Mouse (Mus musculus): Measurements from ENCODE around the gene Pofut2. TPM values are rescaled to one million over a fixed set of nuclear protein-coding genes. Genes with fewer than 3 reads are reported as not detected.

Gene Pofut2
- polyA plus RNA-seq, 1 experiment from 2014 or later, result 66.8 TPM

DNA sequence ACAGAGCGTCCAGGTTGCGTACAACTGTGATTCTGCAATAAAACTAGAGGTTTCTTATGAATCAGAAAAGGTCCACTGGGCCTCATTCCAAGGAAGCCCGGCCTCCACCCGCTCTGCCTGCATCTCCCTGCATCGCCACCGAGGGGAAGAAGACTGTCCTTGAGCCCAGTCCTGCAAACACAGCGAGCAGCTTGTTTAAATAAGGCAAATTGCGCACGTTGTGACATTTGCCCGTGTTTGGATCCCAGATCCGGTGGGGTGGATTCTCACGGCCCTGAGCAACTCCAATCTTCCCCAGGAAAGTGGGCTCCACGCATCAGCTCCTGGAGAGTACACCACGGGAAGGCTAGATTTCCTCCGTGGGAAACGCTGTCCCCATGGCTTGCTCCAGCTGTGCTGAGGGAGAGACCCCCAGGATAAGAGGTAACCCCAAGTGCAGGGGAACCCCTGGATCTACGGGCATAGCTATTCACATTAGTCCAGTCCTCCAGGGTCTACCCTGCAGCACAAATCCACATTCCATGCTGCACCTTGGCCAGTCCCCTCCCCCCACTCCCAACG lies 7.7 kb upstream of the Pofut2 start:
- Histone ChIP-seq H3K9ac (ENCODE audit: low read depth, low read length) (no peak overlapping the region), H3K36me3 (ENCODE audit: control insufficient read depth, insufficient read depth, low read length) (no peaks in the 10 kb centered on the region), H3K27ac (ENCODE audit: low read depth, low read length) (no peak overlapping the region), H3K4me2 (peak overlapping the region; percentile 25), H3K4me3 (ENCODE audit: low read depth, low read length) (no peak overlapping the region), H3K27me3 (replicated peaks; ENCODE audit: control insufficient read depth, insufficient read depth, low read length) (no peaks in the 10 kb centered on the region), H3K4me1 (replicated peaks; ENCODE audit: control insufficient read depth, insufficient read depth, low read length) (peaks cover 21% of the 10 kb centered on the region), H3K9me3 (ENCODE audit: control insufficient read depth, low read length) (no peaks in the 10 kb centered on the region)
- no peak for ATAC-seq (replicated peaks; ENCODE audit: low FRiP score)
- no peak for DNase-seq (ENCODE audit: low spot score)
- WGBS, result 66% methylated on average over 18 of the region's 18 CpGs

DNA sequence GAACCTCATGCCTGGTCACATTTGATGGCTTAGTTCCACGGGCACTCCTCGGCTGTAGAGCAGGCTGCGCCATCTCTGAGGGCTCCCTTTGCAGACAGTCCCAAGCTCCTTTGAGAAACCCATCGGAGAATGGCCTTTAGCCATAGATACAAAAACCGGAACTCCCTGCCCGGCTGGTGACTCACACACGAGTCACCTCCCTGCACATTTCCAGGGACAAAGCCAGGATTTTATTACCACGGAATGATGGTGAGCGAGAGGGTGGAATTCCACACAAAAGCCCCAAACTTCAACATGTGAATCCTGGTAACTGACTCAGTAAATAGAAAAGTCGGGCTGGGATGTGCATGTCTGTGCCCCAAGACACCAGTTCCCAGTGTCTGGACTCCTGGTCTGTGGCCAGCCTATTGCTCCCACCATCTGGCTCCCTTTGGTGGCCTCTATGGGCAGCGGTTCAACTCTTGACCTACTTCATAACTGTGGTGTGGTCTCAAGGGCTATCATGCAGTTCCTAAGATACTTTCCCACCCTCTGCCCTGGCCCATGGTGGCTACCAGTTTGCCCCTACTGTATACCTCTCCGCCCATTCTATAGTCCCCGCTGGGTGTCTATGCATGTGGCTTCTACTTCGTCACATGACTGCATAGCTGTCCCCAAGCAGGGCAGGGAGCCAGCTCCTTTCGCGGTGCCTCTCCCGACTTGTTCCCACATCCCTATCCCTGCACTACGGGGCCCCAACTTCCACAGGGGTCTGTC lies 7.1 kb upstream of the Pofut2 start:
- Histone ChIP-seq H3K9me3 (ENCODE audit: control insufficient read depth, low read length) (no peaks in the 10 kb centered on the region), H3K4me2 (peak overlapping the region; percentile 25), H3K27me3 (replicated peaks; ENCODE audit: control insufficient read depth, insufficient read depth, low read length) (no peaks in the 10 kb centered on the region), H3K4me3 (ENCODE audit: low read depth, low read length) (no peak overlapping the region), H3K27ac (ENCODE audit: low read depth, low read length) (peak overlapping the region; percentile 38; the same call in 1 of the 2 replicates), H3K9ac (ENCODE audit: low read depth, low read length) (peak overlapping the region; percentile 34; the same call in 1 of the 2 replicates), H3K4me1 (replicated peaks; ENCODE audit: control insufficient read depth, insufficient read depth, low read length) (peaks cover 21% of the 10 kb centered on the region), H3K36me3 (ENCODE audit: control insufficient read depth, insufficient read depth, low read length) (no peaks in the 10 kb centered on the region)
- no peak for DNase-seq (ENCODE audit: low spot score)
- no peak for ATAC-seq (replicated peaks; ENCODE audit: low FRiP score)
- 71% methylated on average over 18 of the region's 18 CpGs for WGBS

DNA sequence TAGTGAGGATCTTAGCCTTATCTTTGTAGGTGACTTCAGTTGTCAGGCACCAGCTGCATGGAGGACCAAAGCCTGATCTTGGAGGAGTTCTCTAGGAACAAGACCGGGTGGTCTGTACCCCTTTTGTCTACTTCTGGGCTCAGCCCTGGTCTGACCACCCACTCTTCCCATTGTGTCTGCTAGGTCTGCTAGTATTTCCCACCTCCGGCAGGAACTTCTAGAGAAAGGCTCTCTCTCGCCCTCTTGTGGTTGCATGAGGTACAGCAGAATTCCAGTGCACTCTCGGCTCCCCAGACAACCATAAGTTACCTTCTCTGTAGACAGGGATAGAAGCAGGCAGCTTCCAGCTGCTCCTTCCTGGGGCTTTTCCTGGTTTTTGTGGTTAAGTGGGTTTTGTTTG lies 6.2 kb upstream of the Pofut2 start:
- H3K36me3 ChIP-seq (ENCODE audit: control insufficient read depth, insufficient read depth, low read length), result no peaks in the 10 kb centered on the region
- H3K27ac ChIP-seq (ENCODE audit: low read depth, low read length), result peak overlapping the region; percentile 38; the same call in 1 of the 2 replicates
- no peak overlapping the region for H3K4me2 ChIP-seq
- ATAC-seq (replicated peaks; ENCODE audit: low FRiP score) (peak; percentile 38; the same call in 1 of the 2 replicates), DNase-seq (ENCODE audit: low spot score) (peak; percentile 71)
- H3K9ac ChIP-seq (ENCODE audit: low read depth, low read length), result peak overlapping the region; percentile 34
- no peaks in the 10 kb centered on the region for H3K9me3 ChIP-seq (ENCODE audit: control insufficient read depth, low read length)
- WGBS, result under 1% methylated on average over 4 of the region's 4 CpGs
- no peaks in the 10 kb centered on the region for H3K27me3 ChIP-seq (replicated peaks; ENCODE audit: control insufficient read depth, insufficient read depth, low read length)
- H3K4me1 ChIP-seq (replicated peaks; ENCODE audit: control insufficient read depth, insufficient read depth, low read length), result peaks cover 21% of the 10 kb centered on the region
- H3K4me3 ChIP-seq (ENCODE audit: low read depth, low read length), result no peak overlapping the region

DNA sequence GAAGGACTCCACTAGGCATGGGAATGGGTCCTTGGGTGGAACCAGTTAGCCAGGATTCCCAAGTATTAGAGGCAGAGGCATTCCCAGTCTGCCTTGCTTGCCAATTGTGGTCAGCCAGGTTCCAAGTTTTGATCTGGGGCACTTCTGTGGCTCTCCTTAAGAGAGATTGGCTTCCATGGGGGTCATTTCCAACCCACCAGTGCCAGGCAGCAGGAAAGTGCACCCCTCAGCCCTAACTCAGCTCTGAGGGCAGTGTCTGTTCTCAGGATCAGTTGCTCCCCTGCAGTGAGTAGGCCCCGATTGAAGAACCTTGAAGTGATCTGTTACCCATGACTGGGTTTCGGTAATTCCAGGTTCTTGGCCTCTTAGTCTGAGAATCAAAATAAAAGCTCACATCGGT lies 3.8 kb upstream of the Pofut2 start:
- 86% methylated on average over 3 of the region's 3 CpGs for WGBS
- no peak for DNase-seq (ENCODE audit: low spot score)

DNA sequence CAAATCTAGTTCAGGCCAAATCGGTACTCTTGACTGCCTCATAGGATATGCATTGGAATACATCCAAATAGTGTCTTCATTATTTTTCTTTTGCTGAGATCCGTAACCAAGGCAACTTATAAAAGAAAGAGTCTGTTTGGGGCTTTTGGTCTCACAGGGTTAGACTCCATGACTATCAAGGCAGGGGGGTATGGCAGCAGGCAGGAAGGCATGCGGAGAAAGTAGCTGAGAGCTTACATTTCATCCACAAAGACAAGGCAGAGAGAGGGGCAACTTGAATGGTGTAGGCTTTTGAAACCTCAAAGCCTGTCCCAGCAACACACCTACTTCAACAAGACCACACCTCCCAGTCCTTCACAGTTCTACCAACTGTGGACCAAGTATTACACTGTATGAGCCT lies 3.3 kb upstream of the Pofut2 start:
- ATAC-seq (replicated peaks; ENCODE audit: low FRiP score) (no peak), DNase-seq (ENCODE audit: low spot score) (no peak)
- Histone ChIP-seq H3K9ac (ENCODE audit: low read depth, low read length) (no peak overlapping the region), H3K36me3 (ENCODE audit: control insufficient read depth, insufficient read depth, low read length) (no peaks in the 10 kb centered on the region; the same call in 1 of the 2 replicates), H3K4me3 (ENCODE audit: low read depth, low read length) (no peak overlapping the region), H3K4me1 (replicated peaks; ENCODE audit: control insufficient read depth, insufficient read depth, low read length) (peaks cover 32% of the 10 kb centered on the region), H3K27ac (ENCODE audit: low read depth, low read length) (no peak overlapping the region), H3K9me3 (ENCODE audit: control insufficient read depth, low read length) (no peaks in the 10 kb centered on the region), H3K4me2 (no peak overlapping the region), H3K27me3 (replicated peaks; ENCODE audit: control insufficient read depth, insufficient read depth, low read length) (no peaks in the 10 kb centered on the region)
- WGBS, result 90% methylated on average over 3 of the region's 3 CpGs

More for the DNA sequence above, 3.8 kb upstream of the Pofut2 start:
- Histone ChIP-seq H3K27ac (ENCODE audit: low read depth, low read length) (no peak overlapping the region), H3K4me1 (replicated peaks; ENCODE audit: control insufficient read depth, insufficient read depth, low read length) (peaks cover 27% of the 10 kb centered on the region), H3K9me3 (ENCODE audit: control insufficient read depth, low read length) (no peaks in the 10 kb centered on the region), H3K9ac (ENCODE audit: low read depth, low read length) (no peak overlapping the region), H3K4me2 (no peak overlapping the region), H3K36me3 (ENCODE audit: control insufficient read depth, insufficient read depth, low read length) (no peaks in the 10 kb centered on the region), H3K4me3 (ENCODE audit: low read depth, low read length) (no peak overlapping the region), H3K27me3 (replicated peaks; ENCODE audit: control insufficient read depth, insufficient read depth, low read length) (no peaks in the 10 kb centered on the region)
- no peak for ATAC-seq (replicated peaks; ENCODE audit: low FRiP score)

DNA sequence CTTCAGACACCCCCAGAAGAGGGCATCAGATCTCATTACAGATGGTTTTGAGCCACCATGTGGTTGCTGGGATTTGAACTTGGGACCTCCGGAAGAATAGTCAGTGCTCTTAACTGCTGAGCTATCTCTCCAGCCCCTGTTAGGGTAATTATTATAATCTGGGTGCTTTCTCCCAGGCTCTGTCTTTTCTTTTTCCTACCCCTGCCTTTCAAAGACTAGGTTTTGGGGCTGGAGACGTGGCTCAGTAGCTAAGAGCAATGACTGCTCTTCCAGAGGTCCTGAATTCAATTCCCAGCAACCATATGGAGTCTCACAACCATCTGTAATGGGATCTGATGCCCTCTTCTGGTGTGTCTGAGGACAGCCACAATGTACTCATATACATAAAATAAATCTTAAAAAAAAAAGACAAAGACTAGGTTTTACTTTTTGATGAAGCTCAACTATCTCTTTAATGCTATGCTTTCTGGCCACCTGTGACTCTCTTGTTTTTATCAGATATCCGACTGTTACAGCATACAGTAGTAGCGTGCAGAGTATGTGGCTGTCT lies 902 bp upstream of the Pofut2 start:
- no peak overlapping the region; the same call in 1 of the 2 replicates for H3K27ac ChIP-seq (ENCODE audit: low read depth, low read length)
- peak overlapping the region; percentile 96 for H3K4me3 ChIP-seq (ENCODE audit: low read depth, low read length)
- peaks cover 16% of the 10 kb centered on the region for H3K4me1 ChIP-seq (replicated peaks; ENCODE audit: control insufficient read depth, insufficient read depth, low read length)
- DNase-seq (ENCODE audit: low spot score) (no peak), ATAC-seq (replicated peaks; ENCODE audit: low FRiP score) (no peak)
- 60% methylated on average over 4 of the region's 4 CpGs for whole genome bisulfite sequencing
- H3K4me2 ChIP-seq, result peak overlapping the region; percentile 97
- no peaks in the 10 kb centered on the region for H3K27me3 ChIP-seq (replicated peaks; ENCODE audit: control insufficient read depth, insufficient read depth, low read length)
- H3K9ac ChIP-seq (ENCODE audit: low read depth, low read length), result peak overlapping the region; percentile 70; the same call in 1 of the 2 replicates
- peaks cover 19% of the 10 kb centered on the region for H3K36me3 ChIP-seq (ENCODE audit: control insufficient read depth, insufficient read depth, low read length)
- H3K9me3 ChIP-seq (ENCODE audit: control insufficient read depth, low read length), result no peaks in the 10 kb centered on the region

DNA sequence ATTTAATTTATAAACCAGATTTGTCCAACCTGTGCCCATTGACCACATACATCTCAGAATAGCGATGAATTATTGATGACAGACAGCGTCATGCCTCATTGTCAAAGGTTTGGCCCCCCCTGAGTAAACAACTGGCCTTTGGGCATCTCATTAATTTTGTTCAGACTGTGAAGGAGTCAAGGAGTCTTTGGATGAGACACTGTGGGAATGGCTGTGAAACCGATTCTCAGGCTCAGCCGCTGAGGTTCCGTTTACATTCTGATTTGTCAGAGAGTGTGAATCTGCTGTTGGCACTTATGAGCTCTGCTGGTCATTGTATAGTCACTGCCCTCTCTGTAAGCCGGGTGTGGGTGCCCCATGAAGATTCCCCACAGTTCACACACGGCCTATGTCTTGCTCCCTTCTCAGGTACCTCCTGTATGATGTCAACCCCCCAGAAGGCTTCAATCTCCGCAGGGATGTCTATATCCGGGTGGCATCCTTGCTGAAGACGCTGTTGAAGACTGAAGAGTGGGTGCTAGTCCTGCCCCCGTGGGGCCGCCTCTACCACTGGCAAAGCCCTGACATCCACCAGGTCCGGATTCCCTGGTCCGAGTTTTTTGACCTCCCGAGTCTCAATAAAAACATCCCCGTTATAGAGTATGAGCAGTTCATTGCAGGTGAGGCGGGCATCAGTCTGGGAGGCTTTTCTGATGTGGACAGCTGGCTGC lies 1.3 kb downstream of the Pofut2 start:
- ATAC-seq (replicated peaks; ENCODE audit: low FRiP score), result no peak
- H3K27me3 ChIP-seq (replicated peaks; ENCODE audit: control insufficient read depth, insufficient read depth, low read length), result no peaks in the 10 kb centered on the region
- H3K9me3 ChIP-seq (ENCODE audit: control insufficient read depth, low read length), result no peaks in the 10 kb centered on the region
- no peak overlapping the region for H3K9ac ChIP-seq (ENCODE audit: low read depth, low read length)
- WGBS, result 81% methylated on average over 17 of the region's 17 CpGs
- peaks cover 37% of the 10 kb centered on the region for H3K36me3 ChIP-seq (ENCODE audit: control insufficient read depth, insufficient read depth, low read length)
- H3K27ac ChIP-seq (ENCODE audit: low read depth, low read length), result no peak overlapping the region
- peaks cover 16% of the 10 kb centered on the region for H3K4me1 ChIP-seq (replicated peaks; ENCODE audit: control insufficient read depth, insufficient read depth, low read length)
- peak overlapping the region; percentile 96 for H3K4me3 ChIP-seq (ENCODE audit: low read depth, low read length)
- peak overlapping the region; percentile 97 for H3K4me2 ChIP-seq
- no peak for DNase-seq (ENCODE audit: low spot score)

DNA sequence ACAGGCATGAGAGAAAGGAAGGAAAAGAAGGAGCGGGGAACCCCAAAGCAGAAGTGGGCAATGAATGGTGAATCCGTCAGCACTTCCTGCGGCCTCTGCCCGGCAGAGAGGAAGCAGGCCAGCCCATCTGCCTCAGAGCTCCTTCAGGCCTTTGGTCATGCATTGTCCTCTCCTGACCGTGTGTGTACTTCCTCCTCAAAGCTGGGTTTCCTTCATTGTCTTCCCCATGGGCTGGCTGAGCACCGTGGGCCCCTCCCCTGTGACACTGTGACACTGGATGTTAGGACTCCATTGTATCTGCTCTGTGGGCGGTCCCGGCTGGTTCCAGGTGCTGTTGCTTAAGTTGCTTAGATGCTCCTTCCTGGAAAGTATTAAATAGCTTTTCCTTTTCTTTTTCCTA lies 7.3 kb downstream of the Pofut2 start:
- Histone ChIP-seq H3K27me3 (replicated peaks; ENCODE audit: control insufficient read depth, insufficient read depth, low read length) (no peaks in the 10 kb centered on the region), H3K9ac (ENCODE audit: low read depth, low read length) (no peak overlapping the region), H3K4me2 (no peak overlapping the region), H3K9me3 (ENCODE audit: control insufficient read depth, low read length) (no peaks in the 10 kb centered on the region), H3K27ac (ENCODE audit: low read depth, low read length) (no peak overlapping the region), H3K4me3 (ENCODE audit: low read depth, low read length) (no peak overlapping the region), H3K36me3 (ENCODE audit: control insufficient read depth, insufficient read depth, low read length) (peaks cover 74% of the 10 kb centered on the region), H3K4me1 (replicated peaks; ENCODE audit: control insufficient read depth, insufficient read depth, low read length) (no peaks in the 10 kb centered on the region)
- 76% methylated on average over 8 of the region's 8 CpGs for WGBS
- ATAC-seq (replicated peaks; ENCODE audit: low FRiP score) (no peak), DNase-seq (ENCODE audit: low spot score) (no peak)

Measured in liver, embryonic 11.5 days (tissue).